Mouse (Mus musculus): ENCODE results near the gene Fpr-rs6. TPM values are rescaled to one million over a fixed set of nuclear protein-coding genes. Genes with fewer than 3 reads are reported as not detected.

The Fpr-rs6 gene
- polyA plus RNA-seq (2012; rRNA removed): not detected in 2 replicates

GRCm38 (mm10) chr17:20182997-20183396, at the start of gene Fpr-rs6:
Gene Fpr-rs6, minus strand, starts transcription at chr17:20183097.
- no peaks in the 10 kb centered on the region for H3K4me1 ChIP-seq (ENCODE audit: control insufficient read depth, insufficient read depth, low read length)
- DNase-seq: no peak
- H3K27me3 ChIP-seq (ENCODE audit: control insufficient read depth, insufficient read depth, low read length): no peaks in the 10 kb centered on the region
- TF ChIP-seq CTCF (IDR thresholded peaks at IDR 0.05; ENCODE audit: borderline replicate concordance, insufficient read depth, low read depth, low read length): no peak
- no peak for TF ChIP-seq POLR2A (IDR thresholded peaks at IDR 0.05; ENCODE audit: borderline replicate concordance, insufficient read depth, low read length)
- H3K27ac ChIP-seq (ENCODE audit: insufficient read depth, low read length): no peak within 1 kb of the TSS
- no peak within 1 kb of the TSS for H3K4me3 ChIP-seq (replicated peaks; ENCODE audit: insufficient read depth, low read depth, low read length)

Other genes with a start within 250 kb of the Fpr-rs6 start
- gene Vmn2r104, start 134.8 kb downstream of the Fpr-rs6 start, polyA plus RNA-seq (2012; rRNA removed): not detected in 2 replicates
- not detected in 2 replicates for gene Fpr-rs7, start 68.9 kb downstream of the Fpr-rs6 start, polyA plus RNA-seq (2012; rRNA removed)
- not detected in 2 replicates for gene Vmn2r105, start 52.0 kb upstream of the Fpr-rs6 start, polyA plus RNA-seq (2012; rRNA removed)
- not detected in 2 replicates for gene Vmn2r106, start 102.5 kb upstream of the Fpr-rs6 start, polyA plus RNA-seq (2012; rRNA removed)
- gene Vmn2r107, start 162.1 kb upstream of the Fpr-rs6 start, polyA plus RNA-seq (2012; rRNA removed): not detected in 2 replicates
- gene Vmn1r224, start 231.0 kb upstream of the Fpr-rs6 start, polyA plus RNA-seq (2012; rRNA removed): not detected in 2 replicates